Mouse (Mus musculus): ENCODE data around the gene Sez6l. TPM values are rescaled to one million over a fixed set of nuclear protein-coding genes. Genes with fewer than 3 reads are reported as not detected.

Sez6l gene
- 0.10 TPM in 1 of 2 replicates, not detected in the other for polyA plus RNA-seq (2014; fragmentation: Nextera tagmentation; extraction: Ambion mirVana)

DNA sequence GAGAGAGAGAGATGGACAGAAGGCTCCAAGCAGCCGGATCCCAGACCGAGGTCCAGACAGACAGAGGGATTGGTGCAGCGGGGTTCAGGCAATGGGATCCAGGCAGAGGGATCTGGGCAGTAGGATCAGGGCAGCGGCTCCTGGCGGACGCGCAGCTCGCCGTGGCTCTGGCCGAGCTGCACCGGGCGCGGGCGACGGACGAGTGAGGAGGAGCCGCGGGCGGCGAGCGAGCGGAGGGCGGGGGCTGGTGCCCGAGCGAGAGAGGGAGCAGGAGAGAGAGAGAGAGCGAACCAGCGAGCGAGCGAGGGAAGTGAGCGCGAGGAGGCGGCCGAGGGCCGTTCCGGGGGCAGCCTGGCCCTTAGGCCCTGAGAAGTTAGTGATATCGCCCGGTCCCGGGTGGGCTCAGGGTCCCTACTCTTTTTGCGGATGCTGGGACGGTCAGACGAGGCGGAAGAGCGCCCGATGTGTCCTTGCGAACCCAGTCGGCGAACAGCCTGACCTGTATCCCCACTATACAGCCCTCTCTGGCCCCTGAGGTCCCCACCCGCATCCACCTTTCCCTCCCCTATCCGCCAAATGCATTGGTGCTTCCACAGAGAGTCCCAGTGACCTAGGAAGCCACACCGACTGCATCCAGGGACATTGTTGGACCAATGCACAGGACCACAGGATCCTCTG, at the start of gene Sez6l:
Gene Sez6l, minus strand, starts transcription at position 193 of the 678 bp plus-strand sequence.
- H3K27ac ChIP-seq (ENCODE audit: low read depth, low read length): no peak within 1 kb of the TSS
- peaks cover 79% of the 10 kb centered on the region for H3K27me3 ChIP-seq (ENCODE audit: control insufficient read depth, insufficient read depth, low read length)
- H3K36me3 ChIP-seq (ENCODE audit: control insufficient read depth, insufficient read depth, low read length): no peaks in the 10 kb centered on the region
- peak within 1 kb of the TSS; percentile 39 for H3K4me3 ChIP-seq (ENCODE audit: low read depth, low read length)
- H3K9ac ChIP-seq (ENCODE audit: low read depth, low read length): no peak within 1 kb of the TSS
- under 1% methylated on average over 44 of the region's 50 CpGs for WGBS (ENCODE audit: insufficient replicate concordance)
- ATAC-seq (replicated peaks; ENCODE audit: insufficient number of reproducible peaks, low FRiP score, low TSS enrichment): no peak
- no peaks in the 10 kb centered on the region for H3K4me1 ChIP-seq (ENCODE audit: control insufficient read depth, insufficient read depth, low read length)
- H3K4me2 ChIP-seq: peak within 1 kb of the TSS; percentile 68
- H3K9me3 ChIP-seq (replicated peaks; ENCODE audit: control insufficient read depth, low read length): no peaks in the 10 kb centered on the region

DNA sequence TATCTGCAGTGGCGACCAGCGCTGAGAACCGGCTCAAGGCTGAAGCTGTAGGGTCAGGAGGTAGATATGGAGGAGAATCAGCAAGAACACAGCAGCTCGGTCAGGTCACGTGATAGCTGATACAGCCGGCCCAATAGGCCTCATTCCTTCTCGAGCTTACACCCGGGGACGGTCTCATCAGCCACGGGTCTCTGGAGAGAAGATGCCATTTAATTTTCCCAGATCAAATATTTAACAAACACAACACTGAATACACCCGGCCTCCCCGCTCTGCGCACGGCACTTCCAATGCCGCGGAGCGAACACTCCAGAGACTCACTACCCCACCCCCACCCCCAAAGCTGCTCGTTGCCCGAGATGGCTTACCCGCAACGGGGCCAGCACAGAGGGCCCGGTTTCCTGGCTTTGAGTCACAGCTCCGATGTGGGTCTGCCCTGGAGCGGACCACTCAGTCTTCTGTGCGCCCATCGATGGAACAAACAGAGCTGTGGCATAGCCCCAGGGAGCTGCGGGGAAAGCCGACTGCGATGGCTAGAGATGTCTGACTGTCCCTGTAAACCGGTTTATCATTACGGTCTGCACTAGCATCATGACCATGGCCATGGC, 48.7 kb upstream of the Sez6l start:
- ATAC-seq (replicated peaks; ENCODE audit: insufficient number of reproducible peaks, low FRiP score, low TSS enrichment): no peak
- Histone ChIP-seq H3K4me1 (ENCODE audit: control insufficient read depth, insufficient read depth, low read length) (no peaks in the 10 kb centered on the region), H3K27me3 (ENCODE audit: control insufficient read depth, insufficient read depth, low read length) (peaks cover 58% of the 10 kb centered on the region), H3K36me3 (ENCODE audit: control insufficient read depth, insufficient read depth, low read length) (no peaks in the 10 kb centered on the region), H3K4me2 (peak overlapping the region; percentile 51), H3K9me3 (replicated peaks; ENCODE audit: control insufficient read depth, low read length) (no peaks in the 10 kb centered on the region), H3K27ac (ENCODE audit: low read depth, low read length) (no peak overlapping the region), H3K9ac (ENCODE audit: low read depth, low read length) (no peak overlapping the region), H3K4me3 (ENCODE audit: low read depth, low read length) (peak overlapping the region; percentile 22; the same call in 1 of the 2 replicates)
- 33% methylated on average over 31 of the region's 31 CpGs for WGBS (ENCODE audit: insufficient replicate concordance)

DNA sequence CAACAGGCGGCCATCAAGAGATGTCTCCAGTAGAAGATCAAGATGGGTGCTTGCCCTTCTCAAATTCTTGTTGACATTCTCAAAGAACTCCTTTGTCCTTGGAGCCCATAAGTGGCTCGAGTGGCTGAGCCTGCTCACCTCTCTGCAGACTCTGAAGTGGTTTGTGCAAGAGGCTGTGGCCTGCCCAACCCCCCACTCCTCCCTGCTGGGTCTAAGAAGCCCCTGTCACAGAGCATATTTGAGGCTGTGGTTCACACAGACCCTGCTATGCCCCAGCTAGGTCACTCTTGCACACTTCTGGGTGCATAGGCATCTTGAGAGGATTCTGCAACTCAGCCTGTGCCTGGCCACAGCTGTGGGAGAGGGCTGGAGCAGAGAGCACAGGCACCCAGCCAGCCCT, 46.0 kb upstream of the Sez6l start:
- 17% methylated on average over 2 of the region's 2 CpGs for WGBS (ENCODE audit: insufficient replicate concordance)
- no peak overlapping the region for H3K4me3 ChIP-seq (ENCODE audit: low read depth, low read length)
- no peaks in the 10 kb centered on the region for H3K9me3 ChIP-seq (replicated peaks; ENCODE audit: control insufficient read depth, low read length)
- ATAC-seq (replicated peaks; ENCODE audit: insufficient number of reproducible peaks, low FRiP score, low TSS enrichment): no peak
- H3K36me3 ChIP-seq (ENCODE audit: control insufficient read depth, insufficient read depth, low read length): no peaks in the 10 kb centered on the region
- no peak overlapping the region for H3K9ac ChIP-seq (ENCODE audit: low read depth, low read length)
- H3K4me2 ChIP-seq: no peak overlapping the region
- H3K4me1 ChIP-seq (ENCODE audit: control insufficient read depth, insufficient read depth, low read length): no peaks in the 10 kb centered on the region
- peaks cover 66% of the 10 kb centered on the region for H3K27me3 ChIP-seq (ENCODE audit: control insufficient read depth, insufficient read depth, low read length)
- no peak overlapping the region for H3K27ac ChIP-seq (ENCODE audit: low read depth, low read length)

DNA sequence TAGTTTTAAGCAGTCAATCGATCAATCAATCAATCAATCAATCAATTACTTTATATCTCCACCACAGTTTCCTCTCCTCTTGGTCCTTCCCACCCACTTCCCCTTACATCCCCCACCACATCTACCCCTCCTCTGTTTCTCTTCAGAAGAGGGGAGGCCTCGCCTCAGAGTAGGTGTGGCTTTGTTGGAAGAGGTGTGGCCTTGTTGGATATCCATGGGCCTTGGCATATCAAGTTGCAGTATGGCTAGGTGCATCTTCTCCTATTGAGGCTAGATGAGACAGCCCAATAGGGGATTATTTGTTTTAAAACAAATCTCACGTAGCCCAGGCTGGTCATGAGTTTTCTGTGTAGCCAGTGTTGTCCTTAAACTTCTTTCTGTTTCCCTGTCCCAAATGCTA, 43.3 kb upstream of the Sez6l start:
- Histone ChIP-seq H3K27me3 (ENCODE audit: control insufficient read depth, insufficient read depth, low read length) (peaks cover 53% of the 10 kb centered on the region), H3K36me3 (ENCODE audit: control insufficient read depth, insufficient read depth, low read length) (no peaks in the 10 kb centered on the region), H3K4me2 (no peak overlapping the region), H3K27ac (ENCODE audit: low read depth, low read length) (no peak overlapping the region), H3K4me3 (ENCODE audit: low read depth, low read length) (no peak overlapping the region), H3K9ac (ENCODE audit: low read depth, low read length) (no peak overlapping the region), H3K4me1 (ENCODE audit: control insufficient read depth, insufficient read depth, low read length) (no peaks in the 10 kb centered on the region), H3K9me3 (replicated peaks; ENCODE audit: control insufficient read depth, low read length) (no peaks in the 10 kb centered on the region)
- no peak for ATAC-seq (replicated peaks; ENCODE audit: insufficient number of reproducible peaks, low FRiP score, low TSS enrichment)
- WGBS (ENCODE audit: insufficient replicate concordance): 50% methylated on average over 3 of the region's 3 CpGs

DNA sequence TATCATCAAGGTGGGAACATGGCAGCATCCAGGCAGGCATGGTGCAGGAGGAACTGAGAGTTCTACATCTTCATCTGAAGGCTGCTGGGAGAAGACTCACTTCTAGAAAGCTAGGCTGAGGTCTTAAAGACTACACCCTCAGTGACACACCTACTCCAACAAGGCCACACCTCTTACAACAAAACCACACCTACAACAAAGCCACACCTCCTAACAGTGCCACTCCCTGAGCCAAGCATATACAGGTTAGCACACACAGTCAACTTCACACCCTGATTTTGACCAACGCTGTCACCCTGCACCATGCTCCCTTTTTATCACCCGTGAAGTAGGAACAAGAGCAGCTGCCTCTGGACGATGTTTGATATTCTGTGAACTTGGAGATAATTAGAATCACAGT, 42.4 kb upstream of the Sez6l start:
- Histone ChIP-seq H3K27ac (ENCODE audit: low read depth, low read length) (no peak overlapping the region), H3K27me3 (ENCODE audit: control insufficient read depth, insufficient read depth, low read length) (peaks cover 50% of the 10 kb centered on the region), H3K4me2 (no peak overlapping the region), H3K4me1 (ENCODE audit: control insufficient read depth, insufficient read depth, low read length) (no peaks in the 10 kb centered on the region), H3K36me3 (ENCODE audit: control insufficient read depth, insufficient read depth, low read length) (no peaks in the 10 kb centered on the region), H3K4me3 (ENCODE audit: low read depth, low read length) (no peak overlapping the region), H3K9ac (ENCODE audit: low read depth, low read length) (no peak overlapping the region), H3K9me3 (replicated peaks; ENCODE audit: control insufficient read depth, low read length) (no peaks in the 10 kb centered on the region)
- WGBS (ENCODE audit: insufficient replicate concordance): 70% methylated on average over 3 of the region's 3 CpGs
- ATAC-seq (replicated peaks; ENCODE audit: insufficient number of reproducible peaks, low FRiP score, low TSS enrichment): no peak

DNA sequence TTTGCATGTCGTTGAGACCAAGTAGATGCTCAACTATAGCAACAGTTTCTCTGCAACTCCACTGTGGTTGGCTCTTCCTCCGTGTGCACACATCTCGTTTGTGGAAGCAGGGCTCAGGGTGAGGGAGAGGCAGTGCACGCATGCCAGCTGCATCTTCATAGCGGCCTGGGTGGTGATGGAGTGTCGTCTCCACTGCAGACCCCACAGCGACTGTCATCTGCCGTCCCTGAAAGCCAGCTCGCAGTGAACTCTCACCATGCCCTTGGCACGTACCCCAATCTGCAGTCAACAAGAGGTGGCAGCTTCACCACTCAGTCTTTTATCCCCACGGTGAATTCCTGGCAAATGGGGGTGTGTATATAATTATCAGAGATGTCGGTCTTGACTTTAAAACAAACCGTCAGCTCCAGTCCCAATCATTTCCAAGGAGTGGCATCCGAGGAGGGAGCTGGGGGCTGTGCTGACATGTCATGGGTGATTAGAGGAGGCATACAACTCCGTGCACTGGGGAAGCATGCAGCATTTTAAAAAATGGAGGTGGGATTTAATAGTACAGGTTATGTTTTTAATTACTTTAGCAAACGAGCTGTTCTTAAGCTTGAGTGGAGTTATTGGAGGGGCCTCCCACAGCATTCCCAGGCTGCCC, 40.7 kb upstream of the Sez6l start:
- no peaks in the 10 kb centered on the region for H3K9me3 ChIP-seq (replicated peaks; ENCODE audit: control insufficient read depth, low read length)
- no peak overlapping the region for H3K4me2 ChIP-seq
- no peak for ATAC-seq (replicated peaks; ENCODE audit: insufficient number of reproducible peaks, low FRiP score, low TSS enrichment)
- no peak overlapping the region for H3K4me3 ChIP-seq (ENCODE audit: low read depth, low read length)
- no peaks in the 10 kb centered on the region for H3K4me1 ChIP-seq (ENCODE audit: control insufficient read depth, insufficient read depth, low read length)
- 70% methylated on average over 16 of the region's 16 CpGs for WGBS (ENCODE audit: insufficient replicate concordance)
- no peak overlapping the region for H3K27ac ChIP-seq (ENCODE audit: low read depth, low read length)
- H3K9ac ChIP-seq (ENCODE audit: low read depth, low read length): no peak overlapping the region
- H3K27me3 ChIP-seq (ENCODE audit: control insufficient read depth, insufficient read depth, low read length): peaks cover 39% of the 10 kb centered on the region
- no peaks in the 10 kb centered on the region for H3K36me3 ChIP-seq (ENCODE audit: control insufficient read depth, insufficient read depth, low read length)

DNA sequence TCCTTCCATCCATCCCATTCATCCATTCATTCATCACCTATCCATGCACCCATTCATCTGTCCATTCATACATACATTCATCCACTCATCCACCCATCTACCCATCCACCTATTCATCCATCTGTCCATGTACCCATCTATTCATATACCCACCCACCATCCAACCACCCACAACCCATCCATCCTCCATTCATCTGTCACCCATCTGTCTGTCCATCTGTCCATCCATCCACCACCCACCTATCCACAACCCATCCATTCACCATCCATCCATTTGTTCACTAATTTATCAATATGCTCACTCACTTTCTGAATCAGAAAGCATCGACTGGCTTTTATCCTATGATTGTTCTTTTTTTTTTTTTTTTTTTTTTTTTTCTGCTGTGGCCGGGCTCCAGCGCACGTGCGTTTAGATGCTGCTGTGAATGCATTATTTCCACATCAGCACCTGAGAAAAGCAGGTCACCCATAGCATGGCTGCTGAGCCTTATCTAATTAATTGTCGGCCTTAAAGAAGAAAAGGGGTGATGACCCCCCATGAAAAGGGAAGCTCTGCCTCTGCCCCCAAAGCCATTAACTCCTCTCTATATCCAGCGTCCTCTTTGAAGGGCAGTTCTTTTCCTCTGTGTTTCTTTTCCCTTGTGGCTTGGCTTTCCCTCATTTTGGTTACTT, 39.1 kb upstream of the Sez6l start:
- WGBS (ENCODE audit: insufficient replicate concordance): 79% methylated on average over 7 of the region's 7 CpGs
- Histone ChIP-seq H3K9ac (ENCODE audit: low read depth, low read length) (no peak overlapping the region), H3K4me3 (ENCODE audit: low read depth, low read length) (no peak overlapping the region), H3K36me3 (ENCODE audit: control insufficient read depth, insufficient read depth, low read length) (no peaks in the 10 kb centered on the region), H3K9me3 (replicated peaks; ENCODE audit: control insufficient read depth, low read length) (no peaks in the 10 kb centered on the region), H3K4me2 (no peak overlapping the region), H3K4me1 (ENCODE audit: control insufficient read depth, insufficient read depth, low read length) (no peaks in the 10 kb centered on the region), H3K27me3 (ENCODE audit: control insufficient read depth, insufficient read depth, low read length) (peaks cover 33% of the 10 kb centered on the region), H3K27ac (ENCODE audit: low read depth, low read length) (no peak overlapping the region)
- no peak for ATAC-seq (replicated peaks; ENCODE audit: insufficient number of reproducible peaks, low FRiP score, low TSS enrichment)

DNA sequence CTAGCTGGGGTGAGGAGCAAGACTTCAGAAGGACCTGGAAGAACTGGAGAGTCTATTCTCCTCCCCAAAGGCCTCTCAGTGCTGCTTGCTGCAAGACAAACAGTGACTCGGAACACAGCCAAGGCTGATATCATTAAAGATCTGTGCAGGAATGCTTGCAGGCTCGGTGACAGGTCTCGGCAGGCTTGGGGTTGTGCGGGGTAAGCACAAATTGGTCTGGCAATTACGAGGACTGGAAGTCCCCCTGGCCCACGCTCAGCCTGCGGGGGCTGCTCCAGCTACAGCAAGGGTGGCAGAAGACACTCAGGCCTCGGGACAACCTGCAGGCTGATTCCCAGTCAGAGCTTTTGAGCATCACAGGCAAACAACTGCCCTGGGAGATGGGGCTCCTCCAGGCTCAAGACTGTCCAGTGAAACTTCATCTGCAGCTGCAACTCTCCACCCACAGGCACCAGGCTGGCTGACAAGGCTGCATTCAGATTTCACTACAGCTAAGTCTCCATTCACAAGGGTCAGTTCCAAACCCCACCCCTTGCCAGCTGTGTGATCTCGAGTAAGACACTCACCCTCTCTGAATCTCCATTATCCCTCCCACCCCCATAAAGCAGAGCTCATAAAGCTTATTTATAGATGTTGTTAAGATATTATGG, 31.0 kb upstream of the Sez6l start:
- no peak for ATAC-seq (replicated peaks; ENCODE audit: insufficient number of reproducible peaks, low FRiP score, low TSS enrichment)
- H3K27ac ChIP-seq (ENCODE audit: low read depth, low read length): no peak overlapping the region
- H3K27me3 ChIP-seq (ENCODE audit: control insufficient read depth, insufficient read depth, low read length): peaks cover 18% of the 10 kb centered on the region
- H3K36me3 ChIP-seq (ENCODE audit: control insufficient read depth, insufficient read depth, low read length): no peaks in the 10 kb centered on the region
- no peak overlapping the region for H3K9ac ChIP-seq (ENCODE audit: low read depth, low read length)
- no peaks in the 10 kb centered on the region for H3K9me3 ChIP-seq (replicated peaks; ENCODE audit: control insufficient read depth, low read length)
- no peak overlapping the region for H3K4me2 ChIP-seq
- no peak overlapping the region for H3K4me3 ChIP-seq (ENCODE audit: low read depth, low read length)
- 33% methylated on average over 9 of the region's 9 CpGs for WGBS (ENCODE audit: insufficient replicate concordance)
- no peaks in the 10 kb centered on the region for H3K4me1 ChIP-seq (ENCODE audit: control insufficient read depth, insufficient read depth, low read length)
